Mouse (Mus musculus) lung, postnatal 0 days (tissue): ENCODE data around the gene Ptgfrn. TPM values are rescaled to one million over a fixed set of nuclear protein-coding genes. Genes with fewer than 3 reads are reported as not detected.

ENCODE experiments used
- ATAC-seq: fragments of 200-750 bp; cut with Nextera tagmentation; 2 replicates; pipeline ENCODE4 v1.8.0; 2017; ENCODE audit warnings: moderate library complexity
- DNase-seq: peaks from one replicate; pipeline ENCODE4 v3.0.0-alpha.2; 2016; ENCODE audit warnings: low spot score
- H3K27ac ChIP-seq: fragments of 300-500 bp; sonication (generic); 2 replicates; pipeline ENCODE4 v1.5.1; 2014; ENCODE audit warnings: antibody characterized with exemption, mild to moderate bottlenecking, low read length, mixed read lengths
- H3K27me3 ChIP-seq: fragments of 300-500 bp; sonication (generic); replicated peaks from 2 replicates; pipeline ENCODE4 v1.6.1; 2014; ENCODE audit warnings: low read length, mixed read lengths; ENCODE audit not compliant: insufficient read depth
- H3K36me3 ChIP-seq: fragments of 300-500 bp; sonication (generic); 2 replicates; pipeline ENCODE4 v1.6.1; 2014; ENCODE audit warnings: low read length, mixed read lengths; ENCODE audit not compliant: insufficient read depth
- H3K4me1 ChIP-seq: fragments of 300-500 bp; sonication (generic); 2 replicates; pipeline ENCODE4 v1.6.1; 2014; ENCODE audit warnings: antibody characterized with exemption, low read depth, low read length, mixed read lengths; ENCODE audit not compliant: insufficient read depth
- H3K4me2 ChIP-seq: fragments of 300-500 bp; sonication (generic); replicated peaks from 2 replicates; pipeline ENCODE4 v1.6.1; 2014; ENCODE audit warnings: low read depth, mild to moderate bottlenecking, low read length, moderate library complexity, mixed read lengths
- H3K4me3 ChIP-seq: fragments of 300-500 bp; sonication (generic); 2 replicates; pipeline ENCODE4 v1.5.1; 2014; ENCODE audit warnings: low read depth, low read length
- H3K9ac ChIP-seq: fragments of 300-500 bp; sonication (generic); replicated peaks from 2 replicates; pipeline ENCODE4 v1.6.1; 2014; ENCODE audit warnings: low read depth, mild to moderate bottlenecking
- H3K9me3 ChIP-seq: fragments of 300-500 bp; sonication (generic); 2 replicates; pipeline ENCODE4 v1.6.1; 2016; ENCODE audit warnings: low read length, mixed read lengths
- CTCF ChIP-seq: IDR thresholded peaks from 2 replicates; pipeline ENCODE4 v1.5.1; 2016; ENCODE audit warnings: antibody characterized with exemption, mild to moderate bottlenecking
- EP300 ChIP-seq: IDR thresholded peaks from 2 replicates; pipeline ENCODE4 v1.6.1; 2016; ENCODE audit warnings: antibody characterized with exemption, mild to moderate bottlenecking, control low read depth
- WGBS: fragments of 180-500 bp; shearing (Covaris S2); extraction: QIAGEN DNeasy Blood & Tissue Kit; methylation state at CpG from one replicate; pipeline ENCODE4 v1.1.7; 2014; 5-methylcytosine and 5-hydroxymethylcytosine counted together
- polyA plus RNA-seq: library from polyadenylated mRNA; unstranded; fragments of >200 nt; fragmentation: Nextera tagmentation; extraction: Ambion mirVana; gene quantifications from 2 replicates; pipeline ENCODE4 v1.2.1, GENCODE M21; 2015

Ptgfrn gene
- polyA plus RNA-seq, 1 experiment from 2014 or later: 10.2 TPM

DNA sequence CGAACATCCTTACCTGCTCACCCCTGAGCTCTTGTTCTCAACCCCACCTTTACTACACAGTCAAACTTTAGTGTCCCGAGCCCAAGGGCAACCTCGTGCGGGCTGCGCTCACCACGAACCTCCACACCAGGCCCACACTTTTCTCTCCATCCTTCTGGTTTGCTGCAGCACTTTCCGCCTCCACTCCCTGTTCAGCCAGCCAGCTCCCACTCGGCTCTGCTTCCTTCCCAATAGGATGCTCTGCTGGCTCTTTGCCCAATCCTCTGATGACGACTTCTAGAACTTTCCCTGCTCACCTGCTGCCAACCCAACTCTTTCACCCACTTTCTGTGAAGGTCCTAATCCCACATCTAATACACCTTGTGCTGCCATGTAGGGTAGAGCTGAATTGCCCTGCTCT is 6.3 kb downstream of the Ptgfrn start:
- no peak overlapping the region for H3K4me2 ChIP-seq
- no peak for TF ChIP-seq EP300
- no peak for TF ChIP-seq CTCF
- H3K27ac ChIP-seq: no peak overlapping the region
- DNase-seq: peak; percentile 34
- H3K4me1 ChIP-seq: peaks cover 17% of the 10 kb centered on the region
- no peak overlapping the region for H3K4me3 ChIP-seq
- no peaks in the 10 kb centered on the region for H3K36me3 ChIP-seq
- H3K27me3 ChIP-seq: no peaks in the 10 kb centered on the region
- 66% methylated on average over 9 of the region's 9 CpGs for WGBS
- no peaks in the 10 kb centered on the region for H3K9me3 ChIP-seq
- no peak overlapping the region for H3K9ac ChIP-seq
- no peak for ATAC-seq

- no peak for TF ChIP-seq EP300
- TF ChIP-seq CTCF: no peak
- H3K36me3 ChIP-seq: no peaks in the 10 kb centered on the region
- no peaks in the 10 kb centered on the region for H3K27me3 ChIP-seq
- peaks cover 21% of the 10 kb centered on the region for H3K4me1 ChIP-seq
- no peak overlapping the region for H3K9ac ChIP-seq
- H3K27ac ChIP-seq: no peak overlapping the region
- no peak for DNase-seq
- ATAC-seq: no peak
- H3K4me3 ChIP-seq: no peak overlapping the region
- 88% methylated on average over 7 of the region's 7 CpGs for WGBS
- H3K9me3 ChIP-seq: no peaks in the 10 kb centered on the region
- H3K4me2 ChIP-seq: no peak overlapping the region
Measured at GRCm38 (mm10) chr3:101102106-101102505, 8.0 kb downstream of the Ptgfrn start.

GRCm38 (mm10) chr3:101101184-101101583 is 8.9 kb downstream of the Ptgfrn start:
- WGBS: 91% methylated on average over 7 of the region's 7 CpGs
- no peaks in the 10 kb centered on the region for H3K36me3 ChIP-seq
- no peak overlapping the region for H3K4me3 ChIP-seq
- no peaks in the 10 kb centered on the region for H3K9me3 ChIP-seq
- TF ChIP-seq CTCF: no peak
- no peak for TF ChIP-seq EP300
- no peak for ATAC-seq
- H3K9ac ChIP-seq: no peak overlapping the region
- H3K27ac ChIP-seq: no peak overlapping the region
- H3K4me1 ChIP-seq: peaks cover 26% of the 10 kb centered on the region
- DNase-seq: no peak
- H3K27me3 ChIP-seq: no peaks in the 10 kb centered on the region
- no peak overlapping the region for H3K4me2 ChIP-seq

DNA sequence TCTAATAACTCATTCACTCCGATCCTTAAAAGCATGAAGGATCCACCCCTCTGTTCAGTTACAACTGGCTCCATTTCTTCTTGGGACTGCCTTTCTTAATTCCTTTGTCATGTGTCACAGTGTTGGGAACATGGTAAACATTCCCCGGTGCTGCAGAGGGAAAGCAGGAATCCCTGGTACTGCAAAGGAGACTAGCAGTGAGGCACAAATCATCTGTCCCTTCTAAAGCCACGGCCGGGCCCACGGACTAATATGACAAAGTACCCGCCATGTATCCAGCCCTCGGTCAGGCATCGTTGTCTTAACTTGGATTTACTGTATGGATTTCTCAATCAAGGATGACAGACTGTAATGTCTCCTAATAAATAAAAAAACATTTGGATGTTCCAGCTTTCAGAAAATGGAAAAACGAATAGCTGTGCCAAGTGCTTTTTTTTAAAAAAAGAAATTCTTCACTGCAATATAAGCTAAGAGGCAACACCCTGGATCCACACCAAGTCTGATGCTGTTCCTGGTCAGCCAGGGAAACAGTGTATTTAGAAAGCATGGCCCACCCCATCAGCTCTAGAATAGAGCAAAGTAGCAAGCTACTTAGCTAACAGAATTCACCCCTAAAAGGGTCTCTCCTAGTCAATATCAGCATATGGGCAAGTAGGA is 10.2 kb downstream of the Ptgfrn start:
- H3K27me3 ChIP-seq: no peaks in the 10 kb centered on the region
- TF ChIP-seq CTCF (no peak), EP300 (no peak; the same call in 1 of the 2 replicates)
- H3K27ac ChIP-seq: no peak overlapping the region
- no peaks in the 10 kb centered on the region for H3K36me3 ChIP-seq
- DNase-seq: peak; percentile 78
- 44% methylated on average over 9 of the region's 9 CpGs for WGBS
- H3K4me1 ChIP-seq: peaks cover 30% of the 10 kb centered on the region
- no peak overlapping the region for H3K9ac ChIP-seq
- H3K9me3 ChIP-seq: no peaks in the 10 kb centered on the region
- no peak overlapping the region for H3K4me3 ChIP-seq
- ATAC-seq: peak; percentile 62
- H3K4me2 ChIP-seq: no peak overlapping the region

- ATAC-seq: peak; percentile 81
- H3K27ac ChIP-seq: no peak overlapping the region
- WGBS: 30% methylated on average over 4 of the region's 4 CpGs
- peaks cover 30% of the 10 kb centered on the region for H3K4me1 ChIP-seq
- no peaks in the 10 kb centered on the region for H3K36me3 ChIP-seq
- TF ChIP-seq CTCF (peak; percentile 74), EP300 (peak; percentile 69; the same call in 1 of the 2 replicates)
- DNase-seq: peak; percentile 70
- H3K9ac ChIP-seq: no peak overlapping the region
- no peaks in the 10 kb centered on the region for H3K9me3 ChIP-seq
- H3K4me3 ChIP-seq: no peak overlapping the region
- no peaks in the 10 kb centered on the region for H3K27me3 ChIP-seq
- no peak overlapping the region for H3K4me2 ChIP-seq
Measured at GRCm38 (mm10) chr3:101098073-101098472, 12.0 kb downstream of the Ptgfrn start.

GRCm38 (mm10) chr3:101097146-101097800 is 12.8 kb downstream of the Ptgfrn start:
- WGBS: 76% methylated on average over 9 of the region's 9 CpGs
- H3K9me3 ChIP-seq: no peaks in the 10 kb centered on the region
- no peak overlapping the region for H3K4me2 ChIP-seq
- H3K4me3 ChIP-seq: no peak overlapping the region
- ATAC-seq (no peak), DNase-seq (no peak)
- no peak overlapping the region for H3K27ac ChIP-seq
- no peaks in the 10 kb centered on the region for H3K27me3 ChIP-seq
- H3K9ac ChIP-seq: no peak overlapping the region
- TF ChIP-seq EP300 (no peak), CTCF (no peak)
- no peaks in the 10 kb centered on the region for H3K36me3 ChIP-seq
- H3K4me1 ChIP-seq: peaks cover 30% of the 10 kb centered on the region
